Mouse (Mus musculus) thymus, postnatal 14 days (tissue): ENCODE data around the gene Tpgs1.
A peak's percentile ranks its signal among the peaks of the same experiment; 100 is the strongest.

ENCODE experiments used
- DNase-seq: peaks from one replicate; pipeline ENCODE4 v3.0.0; 2021

Tpgs1 gene

GRCm38 (mm10) chr10:79714996-79715395 lies 45.8 kb downstream of the Tpgs1 start:
- DNase-seq, result no peak

DNA sequence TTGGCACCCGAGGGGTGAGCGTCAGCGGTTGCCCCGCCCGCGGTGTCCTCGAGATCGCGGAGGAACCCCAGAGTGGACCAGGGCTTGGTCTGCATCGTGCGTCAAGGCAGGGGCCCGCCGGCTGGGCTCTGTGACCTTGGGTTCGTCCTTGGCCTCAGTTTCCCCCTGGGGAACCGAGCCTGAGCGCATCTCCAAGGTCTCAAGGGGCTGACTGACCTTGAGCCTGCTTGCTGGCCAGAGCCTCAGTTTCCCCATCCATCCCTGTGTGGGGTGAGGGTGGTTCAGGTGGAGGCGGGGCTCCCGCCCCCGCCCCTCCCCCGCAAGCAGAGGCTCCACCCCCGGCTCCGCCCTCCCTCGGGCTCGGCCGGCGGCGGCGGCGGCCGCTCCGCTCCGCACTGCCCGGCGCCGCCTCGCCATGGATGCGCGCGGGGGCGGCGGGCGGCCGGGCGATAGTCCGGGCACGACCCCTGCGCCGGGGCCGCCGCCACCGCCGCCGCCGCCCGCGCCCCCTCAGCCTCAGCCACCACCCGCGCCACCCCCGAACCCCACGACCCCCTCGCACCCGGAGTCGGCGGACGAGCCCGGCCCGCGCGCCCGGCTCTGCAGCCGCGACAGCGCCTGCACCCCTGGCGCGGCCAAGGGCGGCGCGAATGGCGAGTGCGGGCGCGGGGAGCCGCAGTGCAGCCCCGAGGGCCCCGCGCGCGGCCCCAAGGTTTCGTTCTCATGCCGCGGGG lies 47.3 kb downstream of the Tpgs1 start, which contains the start of gene Hcn2:
Gene Hcn2, plus strand, starts transcription at position 381 of the 734 bp plus-strand sequence.
- DNase-seq, result no peak

DNA sequence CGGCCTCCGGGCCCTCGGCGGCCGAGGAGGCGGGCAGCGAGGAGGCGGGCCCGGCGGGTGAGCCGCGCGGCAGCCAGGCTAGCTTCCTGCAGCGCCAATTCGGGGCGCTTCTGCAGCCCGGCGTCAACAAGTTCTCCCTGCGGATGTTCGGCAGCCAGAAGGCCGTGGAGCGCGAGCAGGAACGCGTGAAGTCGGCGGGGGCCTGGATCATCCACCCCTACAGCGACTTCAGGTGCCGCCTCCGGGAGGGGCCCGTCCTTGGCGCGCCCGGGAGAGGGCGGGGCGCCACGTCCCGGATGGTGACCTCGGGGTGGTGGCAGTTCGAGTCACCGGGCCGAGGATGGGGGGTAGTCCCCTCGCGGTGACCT lies 47.8 kb downstream of the Tpgs1 start:
- no peak for DNase-seq

- DNase-seq, result peak; percentile 67
Observed at GRCm38 (mm10) chr10:79717640-79718357, 48.6 kb downstream of the Tpgs1 start.

GRCm38 (mm10) chr10:79721089-79721488 lies 51.9 kb downstream of the Tpgs1 start:
- DNase-seq, result no peak

- no peak for DNase-seq
Observed at GRCm38 (mm10) chr10:79723047-79723446, 53.9 kb downstream of the Tpgs1 start.

GRCm38 (mm10) chr10:79723692-79724091 lies 54.5 kb downstream of the Tpgs1 start:
- DNase-seq, result no peak
